Mouse (Mus musculus) midbrain, embryonic 16.5 days (tissue): ENCODE measurements at regions not wholly inside any gene's neighbourhood (a gene's known extent, or its start where the extent isn't known, plus 50 kb on each side); places are given as distances from the start of the nearest gene placed in this dataset.
A peak's percentile ranks its signal among the peaks of the same experiment; 100 is the strongest.

Experiments
- ATAC-seq: fragments of 200-750 bp; cut with Nextera tagmentation; 2 replicates; pipeline ENCODE4 v1.8.0; 2017; ENCODE audit warnings: moderate TSS enrichment
- H3K27ac ChIP-seq: fragments of 300-500 bp; sonication (generic); 2 replicates; pipeline ENCODE4 v1.5.1; 2014; ENCODE audit warnings: mild to moderate bottlenecking, low read length, mixed read lengths
- H3K27me3 ChIP-seq: fragments of 300-500 bp; sonication (generic); 2 replicates; pipeline ENCODE4 v1.6.1; 2014; ENCODE audit warnings: low read depth, low read length, mixed read lengths; ENCODE audit not compliant: control insufficient read depth, insufficient read depth
- H3K36me3 ChIP-seq: fragments of 300-500 bp; sonication (generic); 2 replicates; pipeline ENCODE4 v1.6.1; 2014; ENCODE audit warnings: mild to moderate bottlenecking, low read length, moderate library complexity, mixed read lengths; ENCODE audit not compliant: control insufficient read depth, insufficient read depth
- H3K4me1 ChIP-seq: fragments of 300-500 bp; sonication (generic); 2 replicates; pipeline ENCODE4 v1.6.1; 2014; ENCODE audit warnings: mild to moderate bottlenecking, low read length, mixed read lengths; ENCODE audit not compliant: control insufficient read depth, insufficient read depth
- H3K4me2 ChIP-seq: fragments of 300-500 bp; sonication (generic); 2 replicates; pipeline ENCODE4 v1.6.1; 2014; ENCODE audit warnings: mild to moderate bottlenecking, low read length, mixed read lengths
- H3K4me3 ChIP-seq: fragments of 300-500 bp; sonication (generic); 2 replicates; pipeline ENCODE4 v1.5.1; 2014; ENCODE audit warnings: low read depth, mild to moderate bottlenecking, low read length, moderate library complexity, mixed read lengths
- H3K9ac ChIP-seq: fragments of 300-500 bp; sonication (generic); 2 replicates; pipeline ENCODE4 v1.6.1; 2014; ENCODE audit warnings: low read depth, low read length, mixed read lengths
- H3K9me3 ChIP-seq: fragments of 300-500 bp; sonication (generic); replicated peaks from 2 replicates; pipeline ENCODE4 v1.6.1; 2014; ENCODE audit warnings: mild to moderate bottlenecking, low read length, mixed read lengths; ENCODE audit not compliant: control insufficient read depth, poor library complexity, severe bottlenecking
- WGBS: fragments of 180-500 bp; shearing (Covaris S2); extraction: QIAGEN DNeasy Blood & Tissue Kit; methylation state at CpG from one replicate; pipeline ENCODE4 v1.1.7; 2014; 5-methylcytosine and 5-hydroxymethylcytosine counted together

DNA sequence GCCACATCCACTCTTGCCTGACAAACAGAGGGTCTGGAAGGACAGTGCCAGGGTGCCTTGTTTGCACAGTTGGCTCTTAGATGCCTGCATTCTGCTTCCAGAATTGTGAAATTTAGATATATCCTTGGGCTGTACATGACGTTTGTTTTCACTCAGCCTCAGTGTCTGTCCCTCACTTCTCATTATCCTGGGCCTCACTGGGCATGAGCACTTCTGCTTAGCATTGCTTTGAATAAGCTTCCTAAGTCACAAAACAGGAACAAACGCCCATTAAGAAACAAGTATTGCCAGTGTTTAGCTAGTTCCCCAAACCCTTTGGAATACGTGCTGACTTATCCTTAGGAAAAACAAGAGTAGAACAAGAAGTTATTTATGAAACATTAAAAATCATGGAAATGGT is 148.0 kb upstream of the Col8a1 start:
- ATAC-seq: no peak
- 74% methylated on average over 3 of the region's 3 CpGs for WGBS

DNA sequence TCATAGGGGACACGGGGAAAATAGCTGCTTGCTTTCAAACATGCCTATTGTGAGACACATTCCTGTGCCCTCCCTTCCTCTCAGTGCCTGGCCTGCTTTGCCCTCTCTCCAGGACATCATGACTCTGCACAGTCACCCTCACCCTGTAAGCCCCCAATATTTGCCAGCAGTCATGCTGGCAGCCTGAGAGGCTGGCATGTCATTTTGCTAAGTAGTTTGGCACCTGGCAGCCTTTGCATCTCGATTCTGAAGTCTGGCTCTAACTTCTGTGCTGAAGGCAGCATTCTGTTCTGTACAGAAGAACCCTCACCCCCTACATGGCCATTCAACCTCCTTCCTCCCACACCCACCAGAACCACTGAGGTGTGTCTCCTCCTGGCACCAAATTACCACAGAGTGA is 157.5 kb upstream of the Col8a1 start:
- no peak overlapping the region for H3K4me3 ChIP-seq
- WGBS: 28% methylated on average over 2 of the region's 2 CpGs
- peak; percentile 58; the same call in 1 of the 2 replicates for ATAC-seq
- H3K27me3 ChIP-seq: no peaks in the 10 kb centered on the region
- H3K36me3 ChIP-seq: no peaks in the 10 kb centered on the region
- no peak overlapping the region for H3K9ac ChIP-seq
- H3K4me2 ChIP-seq: no peak overlapping the region
- no peaks in the 10 kb centered on the region for H3K9me3 ChIP-seq
- no peak overlapping the region for H3K27ac ChIP-seq
- H3K4me1 ChIP-seq: no peaks in the 10 kb centered on the region

More for the DNA sequence above, 148.0 kb upstream of the Col8a1 start:
- Histone ChIP-seq H3K4me3 (no peak overlapping the region), H3K27ac (no peak overlapping the region), H3K27me3 (no peaks in the 10 kb centered on the region), H3K9ac (no peak overlapping the region), H3K9me3 (no peaks in the 10 kb centered on the region), H3K36me3 (no peaks in the 10 kb centered on the region), H3K4me2 (no peak overlapping the region), H3K4me1 (no peaks in the 10 kb centered on the region)

DNA sequence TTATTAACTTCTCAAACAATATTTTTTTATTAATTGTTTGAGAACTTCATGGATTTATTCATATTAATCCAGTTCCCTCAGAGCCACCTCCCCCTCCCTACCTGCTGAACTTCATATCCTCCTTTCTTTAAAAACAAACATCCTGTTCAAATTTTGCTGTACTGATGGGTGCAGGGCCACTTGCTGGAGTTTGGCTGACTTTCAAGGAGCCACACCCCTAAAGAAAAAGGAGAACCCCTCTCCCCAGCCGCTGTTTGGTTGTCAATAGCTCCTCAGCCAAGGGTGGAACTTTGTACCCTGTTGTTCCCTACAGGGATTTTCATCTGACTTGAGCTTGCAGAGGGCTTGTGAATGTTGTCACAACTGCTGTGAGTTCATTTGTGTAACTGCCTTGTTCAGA is 160.0 kb upstream of the Col8a1 start:
- Histone ChIP-seq H3K36me3 (no peaks in the 10 kb centered on the region), H3K4me3 (no peak overlapping the region), H3K9ac (no peak overlapping the region), H3K27ac (no peak overlapping the region), H3K27me3 (no peaks in the 10 kb centered on the region), H3K4me2 (no peak overlapping the region), H3K4me1 (no peaks in the 10 kb centered on the region), H3K9me3 (no peaks in the 10 kb centered on the region)
- 79% methylated on average over 1 of the region's 1 CpGs for WGBS
- ATAC-seq: no peak

DNA sequence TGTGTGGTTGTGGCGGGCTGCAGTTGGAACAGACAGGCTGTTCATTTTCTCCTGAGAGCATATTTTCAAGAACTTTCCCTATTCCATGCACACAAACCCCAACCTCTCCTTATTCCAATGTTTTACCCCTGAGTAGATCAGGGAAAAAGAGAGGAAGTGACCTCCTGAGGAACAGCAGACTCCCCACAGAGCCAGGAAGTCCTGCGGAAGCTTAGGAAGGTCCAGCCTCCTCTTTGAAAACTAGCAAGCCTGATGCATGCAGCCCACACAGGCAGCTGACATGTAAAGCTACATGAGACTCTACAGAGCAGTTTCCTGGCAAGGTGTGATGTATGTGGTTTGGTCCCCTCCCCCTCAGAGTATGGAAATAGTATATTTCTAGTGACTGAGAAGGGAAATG is 160.9 kb upstream of the Col8a1 start:
- no peaks in the 10 kb centered on the region for H3K9me3 ChIP-seq
- no peak overlapping the region for H3K27ac ChIP-seq
- H3K4me2 ChIP-seq: no peak overlapping the region
- H3K4me3 ChIP-seq: no peak overlapping the region
- WGBS: 72% methylated on average over 2 of the region's 2 CpGs
- no peaks in the 10 kb centered on the region for H3K36me3 ChIP-seq
- no peak overlapping the region for H3K9ac ChIP-seq
- no peaks in the 10 kb centered on the region for H3K27me3 ChIP-seq
- no peak for ATAC-seq
- H3K4me1 ChIP-seq: no peaks in the 10 kb centered on the region

DNA sequence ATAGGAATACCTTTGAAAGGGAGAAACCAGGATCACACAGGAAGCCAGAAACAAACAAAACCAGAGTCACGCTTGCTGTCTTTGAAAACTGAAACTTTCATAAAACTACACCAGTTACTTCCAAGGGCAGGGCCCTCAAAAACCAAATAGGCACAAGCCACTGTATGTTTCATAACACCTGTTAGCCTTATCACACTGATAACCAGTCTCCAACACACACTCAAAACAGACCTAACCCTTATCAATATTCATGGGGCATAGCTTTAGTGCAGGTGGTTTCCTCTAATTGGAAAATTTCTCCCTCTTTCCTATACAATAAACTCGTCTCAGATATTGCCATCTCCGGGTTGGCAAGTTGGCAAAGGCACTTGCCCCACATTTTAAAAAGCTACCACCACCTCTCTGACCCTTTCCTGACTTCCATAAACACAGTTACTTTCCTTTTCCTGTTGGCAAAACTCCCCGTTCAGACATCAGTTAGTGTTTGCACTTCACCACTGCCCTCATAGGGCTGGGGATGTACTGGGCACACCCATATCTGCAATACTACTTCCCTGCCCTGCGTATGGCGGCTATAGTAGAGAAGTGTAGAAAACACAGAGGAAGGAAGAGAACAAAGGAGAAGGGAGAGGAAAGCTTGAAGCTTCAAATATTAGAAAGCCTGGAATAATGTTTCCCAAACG is 169.1 kb upstream of the Col8a1 start:
- no peaks in the 10 kb centered on the region for H3K27me3 ChIP-seq
- H3K9ac ChIP-seq: no peak overlapping the region
- no peaks in the 10 kb centered on the region for H3K36me3 ChIP-seq
- no peaks in the 10 kb centered on the region for H3K9me3 ChIP-seq
- H3K4me1 ChIP-seq: no peaks in the 10 kb centered on the region
- H3K4me2 ChIP-seq: no peak overlapping the region
- WGBS: 72% methylated on average over 7 of the region's 7 CpGs
- H3K27ac ChIP-seq: no peak overlapping the region
- ATAC-seq: no peak; the same call in 1 of the 2 replicates
- no peak overlapping the region for H3K4me3 ChIP-seq

DNA sequence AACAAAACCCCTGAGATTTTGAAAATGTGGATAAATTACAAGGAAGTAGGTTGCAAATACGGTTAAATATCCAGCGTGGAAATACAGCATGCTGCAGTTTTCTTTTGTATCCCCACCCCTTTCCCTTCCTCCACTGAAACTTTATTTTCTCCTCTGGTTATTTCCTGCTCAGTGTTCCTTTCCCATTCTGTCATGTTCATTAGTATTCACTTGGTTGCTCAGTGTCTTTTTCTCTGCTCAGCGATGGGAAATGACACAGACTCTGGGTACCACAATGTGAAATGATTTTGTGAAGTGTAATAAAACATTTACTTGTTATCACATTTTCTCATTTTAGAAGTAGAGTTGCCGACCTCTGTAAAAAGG is 169.6 kb upstream of the Col8a1 start:
- Histone ChIP-seq H3K36me3 (no peaks in the 10 kb centered on the region), H3K4me2 (no peak overlapping the region), H3K4me1 (no peaks in the 10 kb centered on the region), H3K27me3 (no peaks in the 10 kb centered on the region), H3K27ac (no peak overlapping the region), H3K9ac (no peak overlapping the region), H3K9me3 (no peaks in the 10 kb centered on the region), H3K4me3 (no peak overlapping the region)
- 59% methylated on average over 4 of the region's 4 CpGs for WGBS
- peak; percentile 66; the same call in 1 of the 2 replicates for ATAC-seq

DNA sequence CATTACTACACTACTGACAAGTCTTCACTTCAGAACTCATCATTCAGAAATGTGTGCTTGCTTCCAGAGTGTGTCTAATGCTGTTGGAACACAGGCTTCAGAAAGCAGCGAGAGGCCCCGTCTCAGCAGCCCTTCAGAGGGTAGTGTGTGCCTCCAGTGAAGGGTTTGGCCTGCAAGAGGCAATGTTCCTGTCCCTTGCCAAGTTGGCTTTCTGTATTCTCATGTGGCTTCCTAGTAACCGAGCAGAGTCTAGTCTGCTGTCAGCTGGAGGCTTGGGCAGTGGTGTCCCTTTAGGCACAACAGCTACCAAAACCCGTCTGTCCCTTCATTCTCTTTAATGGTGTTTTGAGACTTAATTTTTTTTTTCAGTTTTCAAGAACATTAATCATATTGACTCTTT is 173.3 kb upstream of the Col8a1 start:
- H3K4me3 ChIP-seq: no peak overlapping the region
- no peaks in the 10 kb centered on the region for H3K27me3 ChIP-seq
- H3K9me3 ChIP-seq: no peaks in the 10 kb centered on the region
- no peak overlapping the region for H3K9ac ChIP-seq
- no peak overlapping the region for H3K4me2 ChIP-seq
- no peaks in the 10 kb centered on the region for H3K36me3 ChIP-seq
- no peaks in the 10 kb centered on the region for H3K4me1 ChIP-seq
- H3K27ac ChIP-seq: no peak overlapping the region
- 75% methylated on average over 4 of the region's 4 CpGs for WGBS
- no peak for ATAC-seq

DNA sequence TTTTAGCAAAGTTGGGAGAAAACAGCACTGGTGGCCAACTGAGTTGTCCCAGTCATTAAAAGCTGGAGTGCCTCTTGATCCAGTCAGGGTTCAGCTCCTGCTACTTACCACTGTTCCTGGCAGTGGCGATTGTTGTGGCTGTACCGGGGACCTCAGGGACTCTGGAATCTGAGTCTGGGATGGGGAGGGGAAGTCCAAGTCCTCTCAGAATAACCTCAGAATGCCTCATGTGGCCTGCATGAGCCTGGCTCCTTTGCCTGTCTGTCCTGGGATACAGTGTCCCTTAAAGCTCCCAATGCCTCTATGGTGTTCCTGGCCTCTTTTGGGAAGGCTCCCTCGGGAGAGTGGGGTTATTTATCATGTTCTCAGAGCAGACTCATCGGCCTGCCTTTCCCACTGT is 173.8 kb upstream of the Col8a1 start:
- H3K27ac ChIP-seq: no peak overlapping the region
- H3K9me3 ChIP-seq: no peaks in the 10 kb centered on the region
- no peak overlapping the region for H3K4me3 ChIP-seq
- ATAC-seq: no peak
- no peak overlapping the region for H3K4me2 ChIP-seq
- no peaks in the 10 kb centered on the region for H3K36me3 ChIP-seq
- no peaks in the 10 kb centered on the region for H3K4me1 ChIP-seq
- 70% methylated on average over 4 of the region's 4 CpGs for WGBS
- no peak overlapping the region for H3K9ac ChIP-seq
- H3K27me3 ChIP-seq: no peaks in the 10 kb centered on the region

DNA sequence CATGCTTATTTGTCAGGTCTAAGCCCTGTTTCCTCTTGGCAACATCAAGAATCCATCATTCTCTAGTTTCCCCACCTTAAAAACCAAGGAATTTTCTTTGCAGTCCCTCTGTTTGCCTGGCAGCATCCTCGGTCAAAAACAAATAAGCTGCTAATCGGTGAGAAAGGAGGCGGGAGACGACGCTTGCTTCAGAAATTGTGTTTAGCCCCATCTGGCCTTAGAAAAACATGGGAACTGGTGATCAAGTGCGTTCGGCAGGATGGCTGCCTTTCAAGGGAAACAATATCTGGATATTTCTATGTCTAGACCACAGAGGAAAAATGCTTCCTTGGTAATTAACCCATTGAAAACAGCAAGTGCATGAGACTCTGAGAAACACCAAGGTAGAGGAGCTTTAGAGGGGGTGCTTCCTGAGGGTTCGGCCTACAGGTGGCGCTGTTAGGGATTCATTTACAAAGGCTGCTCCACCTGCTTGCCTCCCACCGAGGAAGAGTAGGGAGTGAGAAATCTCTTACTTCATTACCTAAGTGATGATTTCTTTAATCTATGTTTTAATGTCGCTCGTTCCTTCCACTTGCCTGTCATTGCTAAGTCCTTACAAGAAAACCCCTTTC is 174.7 kb upstream of the Col8a1 start:
- WGBS: 82% methylated on average over 12 of the region's 12 CpGs
- no peak for ATAC-seq
- H3K27me3 ChIP-seq: no peaks in the 10 kb centered on the region

More for the DNA sequence above, 174.7 kb upstream of the Col8a1 start:
- H3K4me1 ChIP-seq: no peaks in the 10 kb centered on the region
- no peak overlapping the region for H3K4me2 ChIP-seq
- H3K36me3 ChIP-seq: no peaks in the 10 kb centered on the region
- no peak overlapping the region for H3K27ac ChIP-seq
- no peak overlapping the region for H3K4me3 ChIP-seq
- H3K9ac ChIP-seq: no peak overlapping the region
- no peaks in the 10 kb centered on the region for H3K9me3 ChIP-seq
